Mouse (Mus musculus) E14TG2a.4 (cell line): ENCODE measurements at regions not wholly inside any gene's neighbourhood (a gene's known extent, or its start where the extent isn't known, plus 50 kb on each side); places are given as distances from the start of the nearest gene placed in this dataset.
"Not testable (repeated sequence)": the region's sequence is repeated elsewhere in the genome, so short reads cannot be mapped to it uniquely, and the experiment has no call there.

Experiments
- H3K27me3 ChIP-seq: 2 replicates; pipeline ENCODE4 v1.6.1; 2014; ENCODE audit warnings: low read length, control low read depth; ENCODE audit not compliant: insufficient read depth
- H3K36me3 ChIP-seq: 2 replicates; pipeline ENCODE4 v1.6.1; 2014; ENCODE audit warnings: low read length, control low read depth; ENCODE audit not compliant: insufficient read depth
- H3K4me1 ChIP-seq: replicated peaks from 2 replicates; pipeline ENCODE4 v1.6.1; 2014; ENCODE audit warnings: low read depth, low read length, control low read depth
- H3K4me3 ChIP-seq: replicated peaks from 2 replicates; pipeline ENCODE4 v1.5.1; 2014; ENCODE audit warnings: mild to moderate bottlenecking, low read length
- H3K9me3 ChIP-seq: 2 replicates; pipeline ENCODE4 v1.6.1; 2014; ENCODE audit warnings: low read length, control low read depth
- CTCF ChIP-seq: conservative IDR thresholded peaks from 2 replicates; pipeline ENCODE4 v1.5.1; 2014; ENCODE audit warnings: low read length
- NANOG ChIP-seq: IDR thresholded peaks from 2 replicates; pipeline ENCODE4 v1.6.1; 2014; ENCODE audit warnings: borderline replicate concordance, low read length, mixed read lengths
- POU5F1 ChIP-seq: IDR thresholded peaks from 2 replicates; pipeline ENCODE4 v1.6.1; 2014; ENCODE audit warnings: low read length, borderline replicate concordance

DNA sequence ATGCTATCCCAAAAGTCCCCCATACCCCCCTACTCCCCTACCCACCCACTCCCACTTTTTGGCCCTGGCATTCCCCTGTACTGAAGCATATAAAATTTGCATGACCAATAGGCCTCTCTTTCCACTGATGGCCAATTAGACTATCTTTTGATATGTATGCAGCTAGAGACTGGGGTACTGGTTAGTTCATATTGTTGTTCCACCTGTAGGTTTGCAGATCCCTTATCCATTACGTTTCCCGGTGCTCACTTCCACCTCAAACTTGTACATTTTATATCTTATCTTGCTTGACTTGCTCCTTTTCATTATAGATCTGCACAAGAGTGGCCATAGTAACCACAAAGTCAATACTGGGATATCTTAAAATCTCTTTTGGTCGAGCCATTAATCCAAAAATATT is 2329.9 kb upstream of the Aga start:
- not testable (repeated sequence) for H3K9me3 ChIP-seq, H3K27me3 ChIP-seq, H3K4me3 ChIP-seq, H3K36me3 ChIP-seq
- H3K4me1 ChIP-seq = peaks cover 33% of the 10 kb centered on the region

DNA sequence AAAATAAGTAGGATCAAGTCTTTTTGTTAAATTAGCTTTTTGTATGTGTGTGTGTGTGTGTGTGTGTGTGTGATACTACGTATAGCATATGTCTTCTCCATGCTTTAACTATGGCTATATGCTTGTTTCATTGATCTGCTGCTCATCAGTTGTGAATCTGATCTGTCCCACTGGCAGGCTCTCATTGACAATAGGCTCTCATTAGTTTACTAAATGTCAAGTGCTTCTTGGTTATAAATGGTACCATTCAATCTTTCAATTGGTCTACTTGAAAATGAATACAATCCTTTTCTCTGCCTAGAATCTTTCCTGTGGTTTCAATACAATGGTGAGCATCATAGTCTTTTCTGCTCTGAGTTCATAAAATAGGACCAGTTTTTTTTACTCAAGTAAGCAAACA is 2326.4 kb upstream of the Tenm3 start:
- TF ChIP-seq CTCF (no peak), NANOG (peak; percentile 92), POU5F1 (no peak)

DNA sequence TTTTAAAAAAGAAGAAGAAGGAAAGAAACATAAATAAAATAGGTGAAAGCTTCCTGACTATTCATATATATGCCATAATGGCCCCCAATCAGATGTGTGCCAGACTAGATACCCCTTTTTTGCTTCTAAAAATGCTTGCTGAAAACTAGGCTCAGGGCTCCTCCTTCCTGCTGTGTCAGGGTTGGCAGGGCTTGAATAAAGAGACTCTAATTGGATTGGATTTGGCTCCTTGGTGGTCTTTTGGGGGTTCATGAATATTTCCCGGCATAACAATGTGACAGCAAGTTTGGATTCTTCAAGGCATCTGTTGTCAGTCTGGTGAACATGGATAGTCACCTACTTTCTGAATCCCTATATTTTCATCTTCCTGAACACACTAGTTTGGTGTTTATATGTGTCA is 2301.6 kb upstream of the Tenm3 start:
- TF ChIP-seq POU5F1 (no peak), CTCF (no peak), NANOG (no peak)
- Histone ChIP-seq H3K4me3 (no peak overlapping the region), H3K9me3 (no peaks in the 10 kb centered on the region), H3K36me3 (no peaks in the 10 kb centered on the region), H3K27me3 (no peaks in the 10 kb centered on the region), H3K4me1 (no peaks in the 10 kb centered on the region)

More for the DNA sequence above, 2326.4 kb upstream of the Tenm3 start:
- Histone ChIP-seq H3K36me3 (no peaks in the 10 kb centered on the region), H3K27me3 (no peaks in the 10 kb centered on the region), H3K4me1 (peaks cover 7% of the 10 kb centered on the region; the same call in 1 of the 2 replicates), H3K4me3 (no peak overlapping the region), H3K9me3 (peaks cover 4% of the 10 kb centered on the region; the same call in 1 of the 2 replicates)

DNA sequence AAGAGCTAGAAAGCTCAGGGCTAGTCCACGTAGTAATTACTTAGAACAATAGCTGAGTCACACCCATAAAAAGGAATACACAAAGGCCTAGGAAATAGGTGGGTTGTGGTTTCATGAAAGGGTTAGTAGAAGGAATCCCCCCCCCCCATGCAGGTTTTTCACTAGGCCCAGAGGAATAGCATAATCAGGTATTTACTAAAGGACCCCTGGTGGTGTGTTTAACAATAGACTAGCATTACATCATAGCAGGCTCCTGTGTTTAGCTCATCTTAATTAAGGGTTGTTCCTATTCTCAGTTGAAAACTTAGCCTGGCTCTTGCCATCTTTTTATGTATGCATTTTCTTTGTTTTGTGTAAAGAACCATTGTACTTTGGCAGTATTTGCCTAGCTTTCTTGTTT is 2281.7 kb upstream of the Tenm3 start:
- not testable (repeated sequence) for H3K9me3 ChIP-seq, H3K27me3 ChIP-seq, H3K36me3 ChIP-seq, H3K4me3 ChIP-seq
- peak; percentile 35; the same call in 1 of the 2 replicates for TF ChIP-seq NANOG
- peaks cover 17% of the 10 kb centered on the region for H3K4me1 ChIP-seq
